18 mouse cellular contexts compared by ENCODE assay signal in the genomic region with DNA sequence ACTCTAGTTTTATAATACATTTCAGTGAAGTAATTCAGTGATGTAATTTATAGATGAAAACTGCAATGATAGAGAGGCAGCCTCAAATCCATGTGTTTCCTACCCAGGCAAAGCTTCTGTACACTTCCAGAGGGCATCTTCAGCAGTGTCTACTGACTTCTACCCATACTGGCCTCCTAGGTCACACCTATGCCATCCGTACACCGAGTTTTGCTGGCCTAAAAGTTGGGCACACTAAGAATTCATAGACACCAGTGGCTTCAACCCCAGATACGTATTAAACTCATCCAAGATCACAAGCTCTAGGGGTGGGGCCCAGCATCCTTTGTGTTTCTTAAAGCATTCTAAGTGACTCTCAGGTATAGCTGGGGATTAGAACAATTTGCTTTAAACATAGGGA. TPM values are rescaled to one million over a fixed set of nuclear protein-coding genes. Genes with fewer than 3 reads are reported as not detected.
A peak's percentile ranks its signal among the peaks of the same experiment; 100 is the strongest.
DNase-seq lines count a peak whose midpoint lies in the region; ATAC-seq and TF ChIP-seq lines count a peak whose summit lies in the region.
"Had no signal": no experiment of that assay in that cellular context is flagged by ENCODE, and none has a peak within 500 bp of the region (broad histone marks: within the 10 kb centered on the region; RNA-seq: fewer than 3 reads in every experiment).

No protein-coding gene starts in this region.

- peak overlapping the region; percentile 83 for H3K4me3 ChIP-seq in left cerebral cortex, adult 2 months
- H3K4me3 ChIP-seq in forebrain, postnatal 0 days (ENCODE audit: low read depth, low read length): peak overlapping the region; percentile 65
- peak overlapping the region; percentile 70; the same call in 1 of the 2 replicates for H3K4me3 ChIP-seq in midbrain, embryonic 10.5 days
- peak overlapping the region; percentile 64 for H3K4me3 ChIP-seq in neural tube, embryonic 14.5 days (ENCODE audit: low read depth, low read length)
- no peak overlapping the region for H3K4me3 ChIP-seq in kidney, embryonic 15.5 days (replicated peaks)
- H3K4me3 ChIP-seq: embryonic facial prominence, embryonic 15.5 days; limb, embryonic 13.5 days; megakaryocyte, embryonic 14.5 days had no signal

- H3K36me3 ChIP-seq in forebrain, postnatal 0 days (ENCODE audit: insufficient read depth): no peaks in the 10 kb centered on the region
- H3K36me3 ChIP-seq in midbrain, embryonic 10.5 days: no peaks in the 10 kb centered on the region
- 0 out of 2 replicates have a peak, but pooled peaks cover 2% of the 10 kb centered on the region for H3K36me3 ChIP-seq in neural tube, embryonic 14.5 days (ENCODE audit: control insufficient read depth, insufficient read depth, low read length)
- H3K36me3 ChIP-seq in kidney, embryonic 15.5 days: no peaks in the 10 kb centered on the region
- H3K36me3 ChIP-seq: embryonic facial prominence, embryonic 15.5 days; limb, embryonic 13.5 days had no signal

- H3K9me3 ChIP-seq in forebrain, postnatal 0 days (ENCODE audit: low read length): no peaks in the 10 kb centered on the region
- no peaks in the 10 kb centered on the region for H3K9me3 ChIP-seq in midbrain, embryonic 10.5 days (replicated peaks)
- no peaks in the 10 kb centered on the region for H3K9me3 ChIP-seq in neural tube, embryonic 14.5 days (ENCODE audit: control insufficient read depth, low read length)
- H3K9me3 ChIP-seq in kidney, embryonic 15.5 days (replicated peaks): no peaks in the 10 kb centered on the region
- H3K9me3 ChIP-seq: embryonic facial prominence, embryonic 15.5 days; limb, embryonic 13.5 days had no signal

- H3K9ac ChIP-seq in forebrain, postnatal 0 days: peak overlapping the region; percentile 99
- peak overlapping the region; percentile 97 for H3K9ac ChIP-seq in neural tube, embryonic 14.5 days (replicated peaks; ENCODE audit: low read depth, low read length)
- no peak overlapping the region for H3K9ac ChIP-seq in kidney, embryonic 15.5 days
- H3K9ac ChIP-seq: embryonic facial prominence, embryonic 15.5 days; limb, embryonic 13.5 days had no signal

- 69% methylated on average over 3 of the region's 3 CpGs for WGBS in forebrain, postnatal 0 days
- WGBS in midbrain, embryonic 10.5 days: 88% methylated on average over 3 of the region's 3 CpGs
- WGBS in neural tube, embryonic 14.5 days: 73% methylated on average over 3 of the region's 3 CpGs
- WGBS in kidney, embryonic 15.5 days: 90% methylated on average over 3 of the region's 3 CpGs

- TF ChIP-seq CTCF in left cerebral cortex, adult 2 months (IDR thresholded peaks at IDR 0.05): no peak
- no peak for TF ChIP-seq CTCF in forebrain, postnatal 0 days (IDR thresholded peaks at IDR 0.05; ENCODE audit: low read depth)

- H3K27me3 ChIP-seq in forebrain, postnatal 0 days (ENCODE audit: insufficient read depth, low read length): no peaks in the 10 kb centered on the region
- H3K27me3 ChIP-seq in midbrain, embryonic 10.5 days (ENCODE audit: low read depth, poor library complexity, severe bottlenecking): peaks cover 23% of the 10 kb centered on the region
- no peaks in the 10 kb centered on the region; the same call in 1 of the 2 replicates for H3K27me3 ChIP-seq in neural tube, embryonic 14.5 days (ENCODE audit: control insufficient read depth, insufficient read depth, low read length)
- peaks cover 44% of the 10 kb centered on the region for H3K27me3 ChIP-seq in kidney, embryonic 15.5 days

- ATAC-seq in forebrain, postnatal 0 days: no peak
- no peak for ATAC-seq in neural tube, embryonic 14.5 days (ENCODE audit: low read depth)
- ATAC-seq in kidney, embryonic 15.5 days (replicated peaks; ENCODE audit: low FRiP score): no peak
- no peak for ATAC-seq in monocyte, adult 5-6 weeks (replicated peaks; ENCODE audit: insufficient number of reproducible peaks, low FRiP score, low TSS enrichment, poor library complexity, severe bottlenecking)
- ATAC-seq: activated CD4-positive, CD25-positive, alpha-beta regulatory T cell, adult 4 months had no signal

- peak overlapping the region; percentile 65 for H3K4me2 ChIP-seq in forebrain, postnatal 0 days (ENCODE audit: low read depth)
- peak overlapping the region; percentile 95 for H3K4me2 ChIP-seq in neural tube, embryonic 14.5 days (ENCODE audit: low read depth, low read length)
- no peak overlapping the region for H3K4me2 ChIP-seq in kidney, embryonic 15.5 days
- H3K4me2 ChIP-seq: embryonic facial prominence, embryonic 15.5 days; limb, embryonic 13.5 days had no signal

- H3K27ac ChIP-seq in left cerebral cortex, adult 2 months: peak overlapping the region; percentile 93
- peak overlapping the region; percentile 98; the same call in 1 of the 2 replicates for H3K27ac ChIP-seq in forebrain, postnatal 0 days (ENCODE audit: low read depth, low read length)
- H3K27ac ChIP-seq in midbrain, embryonic 10.5 days (replicated peaks): no peak overlapping the region
- H3K27ac ChIP-seq in neural tube, embryonic 14.5 days (ENCODE audit: low read depth, low read length): peak overlapping the region; percentile 34; the same call in 1 of the 2 replicates
- H3K27ac ChIP-seq in kidney, embryonic 15.5 days: no peak overlapping the region
- H3K27ac ChIP-seq: embryonic facial prominence, embryonic 15.5 days; limb, embryonic 13.5 days had no signal

- H3K4me1 ChIP-seq in forebrain, postnatal 0 days (ENCODE audit: insufficient read depth): peaks cover 39% of the 10 kb centered on the region
- peaks cover 21% of the 10 kb centered on the region for H3K4me1 ChIP-seq in midbrain, embryonic 10.5 days
- peaks cover 26% of the 10 kb centered on the region for H3K4me1 ChIP-seq in neural tube, embryonic 14.5 days (ENCODE audit: control insufficient read depth, insufficient read depth, low read length)
- H3K4me1 ChIP-seq in kidney, embryonic 15.5 days: peaks cover 11% of the 10 kb centered on the region

- no peak for DNase-seq in left cerebral cortex, adult 2 months (ENCODE audit: extremely low spot score in 1 of 2, low spot score in 2 of 2)
- DNase-seq in left cerebral cortex, adult 9 months (ENCODE audit: low spot score in 2 of 2): no peak
- no peak for DNase-seq in forebrain, postnatal 0 days
- DNase-seq in midbrain, embryonic 10.5 days (ENCODE audit: low spot score): no peak
- no peak for DNase-seq in ovary, postnatal 36 days (ENCODE audit: low spot score)
- DNase-seq: kidney, postnatal 14 days; lung, adult 18-20 months; thymus, postnatal 4 days had no signal

- intact Hi-C loops in left cerebral cortex, adult 2 months (cut with DNase I): no loop called here

RNA-seq across cellular contexts. Expression of a gene that starts 49.3 kb away (rescaled TPM):
- not detected for total RNA-seq in left cerebral cortex, adult 2 months (2021)
- total RNA-seq in forebrain, postnatal 0 days (2014; rRNA removed): 0.08 TPM in 1 of 2 replicates, not detected in the other
- polyA plus RNA-seq in forebrain, postnatal 0 days (2015; fragmentation: Nextera tagmentation; extraction: Ambion mirVana): not detected in 2 replicates
- not detected in 2 replicates for polyA plus RNA-seq in midbrain, embryonic 10.5 days (2016; fragmentation: Nextera tagmentation; extraction: Ambion mirVana)
- polyA plus RNA-seq in neural tube, embryonic 14.5 days (2014; fragmentation: Nextera tagmentation; extraction: Ambion mirVana): 0.09 TPM in 1 of 2 replicates, not detected in the other
- not detected in 2 replicates for polyA plus RNA-seq in kidney, embryonic 15.5 days (2015; fragmentation: Nextera tagmentation; extraction: Ambion mirVana)
- 0.19 TPM in 1 of 3 replicates, not detected in the others for total RNA-seq in monocyte, adult 5-6 weeks (2017)
- polyA plus RNA-seq: activated CD4-positive, CD25-positive, alpha-beta regulatory T cell, adult 4 months; brain, embryonic 14.5 days; embryonic facial prominence, embryonic 15.5 days; heart, postnatal 0 days; intestine, embryonic 14.5 days; limb, embryonic 13.5 days had no signal

Comparison
In these comparisons a context has a peak if more than half of its experiments do, and no peak if none do; other contexts are left out.
1. H3K27ac ChIP-seq: peak in left cerebral cortex, adult 2 months (single experiment), forebrain, postnatal 0 days (single experiment) and neural tube, embryonic 14.5 days (single experiment); none in midbrain, embryonic 10.5 days (single experiment) and kidney, embryonic 15.5 days (single experiment).